Mouse (Mus musculus) liver, embryonic 16.5 days (tissue): ENCODE measurements at regions not wholly inside any gene's neighbourhood (a gene's known extent, or its start where the extent isn't known, plus 50 kb on each side); places are given as distances from the start of the nearest gene placed in this dataset.

Source experiments
- ATAC-seq: fragments of 200-750 bp; cut with Nextera tagmentation; 2 replicates; pipeline ENCODE4 v1.8.0; 2017; ENCODE audit warnings: low read depth, mild to moderate bottlenecking, moderate number of reproducible peaks, moderate library complexity
- H3K27ac ChIP-seq: fragments of 300-500 bp; sonication (generic); 2 replicates; pipeline ENCODE4 v1.5.1; 2014; ENCODE audit warnings: mild to moderate bottlenecking, low read length
- H3K27me3 ChIP-seq: fragments of 300-500 bp; sonication (generic); 2 replicates; pipeline ENCODE4 v1.6.1; 2014; ENCODE audit warnings: low read depth, low read length, mixed read lengths; ENCODE audit not compliant: control insufficient read depth, insufficient read depth
- H3K36me3 ChIP-seq: fragments of 300-500 bp; sonication (generic); 2 replicates; pipeline ENCODE4 v1.6.1; 2014; ENCODE audit warnings: mild to moderate bottlenecking; ENCODE audit not compliant: control insufficient read depth, insufficient read depth
- H3K4me1 ChIP-seq: fragments of 300-500 bp; sonication (generic); 2 replicates; pipeline ENCODE4 v1.6.1; 2014; ENCODE audit warnings: low read depth, low read length, mixed read lengths; ENCODE audit not compliant: control insufficient read depth
- H3K4me2 ChIP-seq: fragments of 300-500 bp; sonication (generic); 2 replicates; pipeline ENCODE4 v1.6.1; 2014; ENCODE audit warnings: low read depth, low read length, mixed read lengths
- H3K4me3 ChIP-seq: fragments of 300-500 bp; sonication (generic); 2 replicates; pipeline ENCODE4 v1.5.1; 2014; ENCODE audit warnings: low read depth, mild to moderate bottlenecking, low read length
- H3K9ac ChIP-seq: fragments of 300-500 bp; sonication (generic); 2 replicates; pipeline ENCODE4 v1.6.1; 2014; ENCODE audit warnings: low read depth, low read length
- H3K9me3 ChIP-seq: fragments of 300-500 bp; sonication (generic); replicated peaks from 2 replicates; pipeline ENCODE4 v1.6.1; 2016; ENCODE audit warnings: low read length; ENCODE audit not compliant: control insufficient read depth
- WGBS: fragments of 180-500 bp; shearing (Covaris S2); extraction: QIAGEN DNeasy Blood & Tissue Kit; methylation state at CpG from one replicate; pipeline ENCODE4 v1.1.7; 2014; ENCODE audit not compliant: insufficient replicate concordance; 5-methylcytosine and 5-hydroxymethylcytosine counted together

GRCm38 (mm10) chr4:55215425-55216174, 134.2 kb upstream of the Rad23b start:
- Histone ChIP-seq H3K9ac (no peak overlapping the region), H3K4me3 (no peak overlapping the region), H3K4me2 (no peak overlapping the region), H3K36me3 (no peaks in the 10 kb centered on the region), H3K27me3 (no peaks in the 10 kb centered on the region), H3K4me1 (no peaks in the 10 kb centered on the region), H3K9me3 (no peaks in the 10 kb centered on the region), H3K27ac (no peak overlapping the region)
- WGBS: 56% methylated on average over 9 of the region's 9 CpGs
- no peak for ATAC-seq

DNA sequence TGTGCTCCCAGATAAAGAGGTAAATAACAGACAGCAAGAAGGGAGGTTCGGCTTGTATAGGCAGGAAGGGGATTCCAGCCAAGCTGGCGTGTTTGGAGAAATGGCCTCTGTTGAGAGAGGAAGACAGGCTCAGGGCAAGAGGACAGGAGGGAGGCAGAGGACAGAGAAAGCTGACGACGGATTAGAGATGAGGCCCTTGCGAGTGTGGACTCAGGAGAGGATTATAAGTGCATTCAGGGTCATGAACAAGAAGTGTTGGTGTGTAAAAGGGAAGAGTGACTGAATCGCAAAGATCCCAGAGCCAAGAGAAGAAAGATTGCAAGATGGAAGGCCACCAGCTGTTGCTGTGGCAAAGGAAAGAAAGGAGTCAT, 133.7 kb upstream of the Rad23b start:
- H3K4me2 ChIP-seq: no peak overlapping the region
- H3K36me3 ChIP-seq: no peaks in the 10 kb centered on the region
- no peaks in the 10 kb centered on the region for H3K27me3 ChIP-seq
- H3K9me3 ChIP-seq: no peaks in the 10 kb centered on the region
- H3K4me1 ChIP-seq: no peaks in the 10 kb centered on the region
- ATAC-seq: no peak
- H3K9ac ChIP-seq: no peak overlapping the region
- 55% methylated on average over 6 of the region's 6 CpGs for WGBS
- H3K27ac ChIP-seq: no peak overlapping the region
- no peak overlapping the region for H3K4me3 ChIP-seq

- H3K36me3 ChIP-seq: no peaks in the 10 kb centered on the region
- H3K4me3 ChIP-seq: no peak overlapping the region
- no peak overlapping the region for H3K27ac ChIP-seq
- no peak overlapping the region for H3K4me2 ChIP-seq
- 65% methylated on average over 5 of the region's 5 CpGs for WGBS
- H3K4me1 ChIP-seq: no peaks in the 10 kb centered on the region
- H3K9me3 ChIP-seq: no peaks in the 10 kb centered on the region
- H3K9ac ChIP-seq: no peak overlapping the region
- no peak for ATAC-seq
- no peaks in the 10 kb centered on the region for H3K27me3 ChIP-seq
Measured at GRCm38 (mm10) chr4:55225766-55226165, 124.1 kb upstream of the Rad23b start.

- H3K36me3 ChIP-seq: no peaks in the 10 kb centered on the region
- H3K4me2 ChIP-seq: no peak overlapping the region
- H3K9me3 ChIP-seq: no peaks in the 10 kb centered on the region
- no peak for ATAC-seq
- no peaks in the 10 kb centered on the region for H3K27me3 ChIP-seq
- H3K4me1 ChIP-seq: no peaks in the 10 kb centered on the region
- H3K4me3 ChIP-seq: no peak overlapping the region
- 39% methylated on average over 3 of the region's 3 CpGs for WGBS
- H3K9ac ChIP-seq: no peak overlapping the region
- no peak overlapping the region for H3K27ac ChIP-seq
Measured at GRCm38 (mm10) chr4:55227394-55227793, 122.4 kb upstream of the Rad23b start.

- ATAC-seq: no peak
- H3K27ac ChIP-seq: no peak overlapping the region
- H3K4me1 ChIP-seq: no peaks in the 10 kb centered on the region
- no peaks in the 10 kb centered on the region for H3K9me3 ChIP-seq
- no peaks in the 10 kb centered on the region for H3K27me3 ChIP-seq
- H3K9ac ChIP-seq: no peak overlapping the region
- 25% methylated on average over 4 of the region's 4 CpGs for WGBS
- H3K36me3 ChIP-seq: no peaks in the 10 kb centered on the region
- no peak overlapping the region for H3K4me3 ChIP-seq
- no peak overlapping the region for H3K4me2 ChIP-seq
Measured at GRCm38 (mm10) chr4:55231522-55231921, 118.3 kb upstream of the Rad23b start.

DNA sequence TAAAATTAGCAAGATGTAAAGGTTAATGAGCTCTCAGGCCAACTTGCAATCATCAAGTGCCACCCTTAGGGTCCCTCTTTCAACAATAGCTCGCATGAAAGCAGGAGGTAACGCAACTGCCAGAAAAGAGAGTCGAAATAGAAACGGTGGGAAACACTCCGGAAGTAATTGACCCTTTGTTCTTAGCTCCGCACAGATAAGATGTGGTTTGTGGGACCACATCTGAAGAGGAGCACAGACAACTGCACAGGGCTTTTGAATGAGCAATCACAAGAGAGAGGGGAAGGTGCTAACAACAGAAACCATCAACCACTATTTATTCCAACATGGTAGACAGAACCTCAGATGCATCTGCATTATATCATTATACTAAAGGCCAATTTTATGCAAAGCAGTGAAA, 112.0 kb upstream of the Rad23b start:
- no peaks in the 10 kb centered on the region for H3K36me3 ChIP-seq
- H3K9ac ChIP-seq: no peak overlapping the region
- no peak overlapping the region for H3K27ac ChIP-seq
- no peaks in the 10 kb centered on the region for H3K9me3 ChIP-seq
- no peak for ATAC-seq
- no peaks in the 10 kb centered on the region for H3K4me1 ChIP-seq
- H3K4me2 ChIP-seq: no peak overlapping the region
- no peak overlapping the region for H3K4me3 ChIP-seq
- WGBS: 57% methylated on average over 6 of the region's 6 CpGs
- H3K27me3 ChIP-seq: no peaks in the 10 kb centered on the region

DNA sequence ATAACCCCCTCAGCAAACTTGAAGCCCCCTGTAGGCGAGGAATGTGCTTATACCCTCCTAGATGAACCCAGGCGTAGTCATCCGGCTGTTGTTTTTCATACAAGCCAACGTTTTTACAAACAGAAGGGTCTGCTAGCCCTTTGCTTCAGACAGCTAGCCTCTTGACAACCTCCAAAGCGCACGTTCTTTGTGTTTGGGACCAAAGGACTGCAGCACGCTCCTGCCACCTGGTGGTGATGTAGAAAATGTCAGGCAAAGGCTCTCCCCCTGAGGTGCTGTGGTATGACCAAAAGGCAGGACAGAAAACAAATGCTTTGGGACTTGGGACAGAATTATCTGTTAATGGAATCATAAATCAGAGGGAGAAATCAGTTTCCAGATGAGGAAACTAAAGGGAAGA, 109.4 kb upstream of the Rad23b start:
- Histone ChIP-seq H3K27ac (no peak overlapping the region), H3K4me3 (no peak overlapping the region), H3K9ac (no peak overlapping the region), H3K27me3 (no peaks in the 10 kb centered on the region), H3K9me3 (no peaks in the 10 kb centered on the region), H3K36me3 (no peaks in the 10 kb centered on the region), H3K4me2 (no peak overlapping the region), H3K4me1 (no peaks in the 10 kb centered on the region)
- 5% methylated on average over 7 of the region's 7 CpGs for WGBS
- ATAC-seq: no peak

DNA sequence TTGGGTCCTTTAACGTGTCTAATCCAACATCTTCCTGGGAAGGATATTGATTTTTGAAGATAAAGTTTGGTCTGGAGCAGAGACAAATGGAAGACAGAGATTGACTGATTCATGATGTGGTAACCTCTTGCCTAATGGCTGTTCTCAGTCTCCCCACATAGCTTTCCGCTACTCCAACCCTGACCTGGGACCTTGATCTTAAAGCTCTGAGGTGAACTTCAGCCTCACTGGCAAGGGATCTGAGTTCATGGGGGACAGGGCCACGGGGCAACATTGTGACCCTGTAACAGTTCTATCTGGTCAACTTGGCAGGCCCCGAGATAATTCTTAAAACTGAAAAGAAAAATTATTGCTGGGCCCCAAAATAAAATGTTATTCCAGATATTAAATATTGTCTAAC, 107.5 kb upstream of the Rad23b start:
- no peaks in the 10 kb centered on the region for H3K4me1 ChIP-seq
- no peak for ATAC-seq
- H3K36me3 ChIP-seq: no peaks in the 10 kb centered on the region
- no peaks in the 10 kb centered on the region for H3K27me3 ChIP-seq
- H3K4me3 ChIP-seq: no peak overlapping the region
- WGBS: 55% methylated on average over 4 of the region's 4 CpGs
- no peaks in the 10 kb centered on the region for H3K9me3 ChIP-seq
- no peak overlapping the region for H3K27ac ChIP-seq
- H3K4me2 ChIP-seq: no peak overlapping the region
- no peak overlapping the region for H3K9ac ChIP-seq

- Histone ChIP-seq H3K36me3 (no peaks in the 10 kb centered on the region), H3K27ac (no peak overlapping the region), H3K4me2 (no peak overlapping the region), H3K27me3 (no peaks in the 10 kb centered on the region), H3K9me3 (no peaks in the 10 kb centered on the region), H3K4me1 (no peaks in the 10 kb centered on the region), H3K4me3 (no peak overlapping the region), H3K9ac (no peak overlapping the region)
- WGBS: 61% methylated on average over 14 of the region's 14 CpGs
- ATAC-seq: no peak
Measured at GRCm38 (mm10) chr4:55243091-55244058, 106.5 kb upstream of the Rad23b start.
